Mouse (Mus musculus) bone marrow, adult 2 months (tissue): Measurements from ENCODE around the gene Dnlz.

Experiments used
- CTCF ChIP-seq: fragments of 200-500 bp; IDR thresholded peaks from 2 replicates; pipeline ENCODE4 v1.5.1; 2011; ENCODE audit warnings: low read length, control low read depth; ENCODE audit not compliant: control insufficient read depth, insufficient read depth
- POLR2A ChIP-seq: fragments of 200-500 bp; IDR thresholded peaks from 2 replicates; pipeline ENCODE4 v1.6.1; 2011; ENCODE audit warnings: low read depth, mild to moderate bottlenecking, control low read depth, low read length, borderline replicate concordance; ENCODE audit not compliant: control insufficient read depth

DNA sequence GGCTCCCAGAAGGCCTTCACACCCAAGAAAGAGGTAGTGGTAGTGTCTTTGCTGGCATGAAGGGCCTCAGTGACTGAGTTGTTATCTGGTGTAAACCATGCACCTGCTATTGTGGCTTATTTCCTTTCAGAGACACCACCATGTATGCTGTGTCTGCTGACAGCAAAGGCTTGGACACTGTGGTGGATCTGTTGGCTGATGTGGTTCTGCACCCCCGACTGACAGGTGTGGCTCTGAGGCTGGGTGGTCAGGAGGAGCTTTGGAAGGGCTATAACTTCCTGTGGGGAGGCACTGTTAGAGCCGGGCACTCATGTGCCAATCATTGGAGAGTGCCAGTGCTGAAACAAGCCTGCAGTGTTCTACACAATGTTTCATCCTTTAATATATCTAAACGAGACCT is 39.0 kb upstream of the Dnlz start:
- TF ChIP-seq CTCF, result no peak
- TF ChIP-seq POLR2A, result no peak
